Mouse (Mus musculus) cerebellum, postnatal 25 days (tissue): ENCODE results near the gene Syne4.

Experiments used
- DNase-seq, 2 experiments: peaks; one replicate each; pipeline ENCODE4 v3.0.0; 2021; ENCODE audit warnings: mixed read lengths in 2 of 2

Syne4 gene

GRCm38 (mm10) chr7:30314721-30315155 is at the start of gene Syne4:
TSS of gene Syne4 (plus strand) at chr7:30314807.
- DNase-seq, result peak; percentile 56 to 65

- no peak for DNase-seq
Observed at GRCm38 (mm10) chr7:30265041-30265440, 49.6 kb upstream of the Syne4 start.

DNA sequence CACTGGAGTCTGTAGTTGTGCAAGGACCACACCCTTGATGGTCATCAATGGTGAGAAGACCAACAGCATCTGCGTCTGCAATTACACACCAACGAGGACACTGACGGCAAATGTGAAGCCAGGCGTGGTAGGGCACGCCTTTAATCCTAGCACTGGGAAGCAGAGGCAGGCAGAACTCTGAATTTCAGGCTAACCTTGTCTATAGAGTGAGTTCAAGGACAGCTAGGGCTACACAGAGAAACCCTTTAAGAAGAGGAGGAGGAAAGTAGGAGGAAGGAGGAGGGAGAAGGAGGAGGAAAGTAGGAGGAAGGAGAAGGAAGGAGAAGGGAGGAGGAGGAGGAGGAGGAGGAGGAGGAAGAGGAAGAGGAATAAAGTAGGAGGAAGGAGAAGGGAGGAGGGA is 49.1 kb upstream of the Syne4 start:
- DNase-seq, result no peak

DNA sequence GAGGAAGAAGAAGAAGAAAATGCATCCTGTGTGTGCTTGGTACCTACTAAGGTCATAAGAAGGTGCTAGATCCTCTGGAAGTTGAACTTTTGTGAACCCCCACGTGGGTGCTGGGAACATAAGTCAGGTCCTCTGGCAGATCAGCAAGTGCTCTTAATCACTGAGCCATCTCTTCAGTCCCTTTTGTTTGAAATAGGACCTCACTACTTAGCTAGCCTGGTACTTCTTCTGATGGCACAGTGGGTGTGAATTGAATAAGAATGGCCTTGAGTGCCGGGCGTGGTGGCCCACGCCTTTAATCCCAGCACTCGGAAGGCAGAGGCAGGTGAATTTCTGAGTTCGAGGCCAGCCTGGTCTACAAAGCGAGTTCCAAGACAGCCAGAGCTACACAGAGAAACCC is 48.7 kb upstream of the Syne4 start:
- DNase-seq, result no peak

- no peak for DNase-seq
Observed at GRCm38 (mm10) chr7:30266780-30267179, 47.8 kb upstream of the Syne4 start.

GRCm38 (mm10) chr7:30269641-30270040 is 45.0 kb upstream of the Syne4 start:
- DNase-seq, result no peak

GRCm38 (mm10) chr7:30274383-30274782 is 40.2 kb upstream of the Syne4 start:
- no peak for DNase-seq

GRCm38 (mm10) chr7:30278911-30279310 is 35.7 kb upstream of the Syne4 start:
- DNase-seq, result no peak

DNA sequence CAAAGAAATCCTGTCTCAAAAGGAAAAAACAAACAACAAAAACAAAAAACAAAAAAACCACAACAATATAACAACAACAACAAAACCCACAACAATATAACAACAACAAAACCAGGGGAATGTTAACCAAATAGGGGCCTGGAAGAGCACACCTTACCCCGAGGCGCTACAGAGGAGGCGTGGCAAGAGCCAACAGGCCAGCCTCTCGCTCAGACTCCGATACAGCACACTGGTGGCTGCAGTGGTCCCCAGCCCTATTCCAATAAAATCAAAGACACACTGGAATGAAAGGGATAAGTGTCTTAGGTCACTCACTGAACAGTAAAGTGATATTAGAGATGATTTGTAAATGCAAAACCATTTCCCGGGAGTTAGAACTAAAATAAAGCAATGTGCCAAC is 35.1 kb upstream of the Syne4 start:
- no peak for DNase-seq

DNA sequence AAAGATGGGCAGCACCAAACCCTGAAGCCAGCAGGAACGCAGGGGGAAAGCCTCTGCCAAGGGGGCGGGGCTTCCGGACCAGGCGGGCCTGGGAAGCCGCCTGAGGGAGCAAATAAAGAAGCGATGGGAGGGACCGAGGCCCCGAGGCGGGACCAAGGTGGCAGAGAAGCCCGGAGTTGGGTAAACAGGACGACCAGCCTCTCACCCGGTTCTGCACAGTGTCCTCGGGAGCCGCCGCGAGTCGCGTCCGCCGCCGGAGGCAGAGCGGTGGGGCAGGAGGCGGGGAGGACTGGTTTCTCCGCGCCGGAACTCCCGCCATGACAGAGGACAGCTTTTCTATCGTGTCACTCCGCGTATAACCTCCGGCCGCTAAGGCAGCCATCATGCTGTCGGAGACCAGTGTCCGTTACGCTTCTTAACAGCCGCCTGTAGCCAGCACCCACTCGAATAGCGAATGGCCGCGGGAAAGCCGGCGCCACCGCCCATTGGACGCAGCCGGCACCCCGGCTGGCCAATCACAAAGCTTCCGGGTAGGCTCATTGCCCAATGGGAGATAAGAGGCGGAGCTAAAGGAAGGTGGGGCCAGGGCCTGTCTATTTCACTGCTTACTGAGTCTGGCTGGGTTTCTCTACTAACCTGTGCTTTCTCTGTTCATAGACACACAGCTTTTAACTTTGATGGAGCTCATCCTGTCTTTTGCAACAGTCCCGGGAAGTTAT is 34.5 kb upstream of the Syne4 start, which contains the start of the genes Thap8 and Wdr62:
TSS of gene Thap8 (plus strand) at position 144 of the 719 bp plus-strand sequence.
TSS of gene Wdr62 (minus strand) at position 469 of the 719 bp plus-strand sequence.
- DNase-seq, result peak; percentile 91 to 94

DNA sequence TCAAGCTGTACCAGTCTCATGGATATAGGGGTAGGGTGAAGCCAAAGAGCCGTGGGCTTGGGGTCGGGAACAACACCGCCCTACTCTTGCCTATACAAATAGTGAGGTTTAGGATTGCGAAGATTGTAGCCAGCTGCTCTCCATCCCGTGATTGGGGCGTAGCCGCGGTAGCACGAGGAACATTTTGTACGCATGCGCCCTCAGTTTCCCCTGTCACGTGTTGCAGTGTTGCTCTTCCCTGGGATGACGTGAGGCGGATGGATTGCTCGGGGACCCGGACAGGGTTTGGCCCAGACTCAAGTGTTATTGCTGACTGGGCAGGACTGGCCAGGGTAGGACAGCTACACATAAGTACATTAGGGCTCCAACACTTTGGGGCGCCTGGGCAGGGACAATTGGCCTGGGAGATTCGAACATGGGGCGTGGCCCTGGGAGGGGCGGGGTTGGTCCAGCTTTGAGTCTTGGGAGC is 33.9 kb upstream of the Syne4 start:
- peak; percentile 86 to 88 for DNase-seq

GRCm38 (mm10) chr7:30281522-30281921 is 33.1 kb upstream of the Syne4 start:
- DNase-seq, result no peak

DNA sequence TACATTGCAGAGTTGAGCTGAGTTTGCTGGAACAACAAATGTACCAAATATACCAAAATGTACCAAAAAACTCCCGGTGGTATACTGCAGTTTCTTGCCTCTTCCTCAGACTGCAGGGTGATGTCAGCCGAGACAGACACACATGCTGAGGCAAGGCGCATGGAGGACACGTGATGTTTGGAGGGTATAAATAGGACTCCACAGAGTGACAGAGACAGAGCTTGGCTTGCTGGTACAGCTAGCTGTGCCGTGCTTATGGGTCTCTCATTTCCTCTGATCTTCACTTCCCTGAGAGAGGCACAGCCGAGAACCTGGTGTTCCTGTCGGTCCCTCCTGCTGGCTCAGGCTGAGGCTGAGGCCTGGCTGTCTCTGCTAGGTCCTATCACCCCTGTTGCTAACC is 31.9 kb upstream of the Syne4 start:
- no peak for DNase-seq

GRCm38 (mm10) chr7:30286701-30287410 is 27.8 kb upstream of the Syne4 start:
- peak; percentile 85 to 93 for DNase-seq

DNA sequence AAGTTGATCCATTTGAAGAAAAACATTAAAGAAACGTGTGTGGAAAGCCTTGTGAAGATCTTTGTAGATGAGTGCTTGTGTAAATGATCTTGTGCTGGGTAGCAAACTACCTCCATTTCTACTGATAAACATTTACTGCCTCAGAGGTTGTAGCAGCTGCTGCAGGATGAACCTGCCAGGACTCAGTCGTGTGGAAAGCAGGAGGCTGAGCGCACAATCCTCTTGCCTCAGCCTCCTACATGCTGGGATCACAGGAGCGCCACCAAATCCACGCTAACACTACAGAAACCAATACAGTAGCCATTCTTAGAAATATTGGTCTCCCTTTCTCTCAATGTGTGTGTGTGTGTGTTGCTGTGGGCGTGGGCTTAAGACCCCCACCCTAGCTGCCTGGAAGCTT is 26.6 kb upstream of the Syne4 start:
- DNase-seq, result peak; percentile 61 to 64

DNA sequence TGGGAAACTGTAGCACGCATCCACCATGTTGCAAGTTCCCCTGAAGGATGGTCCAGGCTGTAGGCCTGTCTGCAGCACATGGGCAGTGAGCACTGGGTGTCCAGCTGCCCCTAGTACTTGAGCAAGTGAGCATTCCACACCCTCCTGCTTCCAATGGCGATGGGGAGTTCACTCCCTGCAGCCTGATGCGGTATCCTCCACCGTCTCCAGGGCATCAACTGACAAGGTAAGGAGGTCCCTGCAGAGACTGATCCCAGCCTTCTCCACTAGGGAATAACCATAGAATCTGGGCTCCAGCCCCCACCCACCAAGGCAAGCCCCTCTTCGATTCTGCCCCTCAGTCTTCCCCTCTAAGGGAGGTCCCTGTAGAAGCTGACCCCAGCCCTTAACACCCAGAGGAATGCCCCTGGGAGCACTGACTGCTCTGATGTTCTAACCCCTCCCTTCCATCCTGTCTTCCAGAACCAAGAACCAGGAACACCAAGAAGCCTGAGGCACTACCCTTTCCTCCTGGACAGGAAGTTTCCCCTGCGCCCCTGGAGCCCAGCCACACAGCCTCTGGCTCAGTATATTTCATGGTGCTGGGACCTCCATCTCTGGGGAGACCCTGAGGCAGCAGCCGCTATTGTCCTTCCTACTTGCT is 25.4 kb upstream of the Syne4 start:
- peak in 1 of 2 experiments; percentile 12 for DNase-seq

GRCm38 (mm10) chr7:30289714-30290399 is 24.8 kb upstream of the Syne4 start:
- peak in 1 of 2 experiments; percentile 37 for DNase-seq

DNA sequence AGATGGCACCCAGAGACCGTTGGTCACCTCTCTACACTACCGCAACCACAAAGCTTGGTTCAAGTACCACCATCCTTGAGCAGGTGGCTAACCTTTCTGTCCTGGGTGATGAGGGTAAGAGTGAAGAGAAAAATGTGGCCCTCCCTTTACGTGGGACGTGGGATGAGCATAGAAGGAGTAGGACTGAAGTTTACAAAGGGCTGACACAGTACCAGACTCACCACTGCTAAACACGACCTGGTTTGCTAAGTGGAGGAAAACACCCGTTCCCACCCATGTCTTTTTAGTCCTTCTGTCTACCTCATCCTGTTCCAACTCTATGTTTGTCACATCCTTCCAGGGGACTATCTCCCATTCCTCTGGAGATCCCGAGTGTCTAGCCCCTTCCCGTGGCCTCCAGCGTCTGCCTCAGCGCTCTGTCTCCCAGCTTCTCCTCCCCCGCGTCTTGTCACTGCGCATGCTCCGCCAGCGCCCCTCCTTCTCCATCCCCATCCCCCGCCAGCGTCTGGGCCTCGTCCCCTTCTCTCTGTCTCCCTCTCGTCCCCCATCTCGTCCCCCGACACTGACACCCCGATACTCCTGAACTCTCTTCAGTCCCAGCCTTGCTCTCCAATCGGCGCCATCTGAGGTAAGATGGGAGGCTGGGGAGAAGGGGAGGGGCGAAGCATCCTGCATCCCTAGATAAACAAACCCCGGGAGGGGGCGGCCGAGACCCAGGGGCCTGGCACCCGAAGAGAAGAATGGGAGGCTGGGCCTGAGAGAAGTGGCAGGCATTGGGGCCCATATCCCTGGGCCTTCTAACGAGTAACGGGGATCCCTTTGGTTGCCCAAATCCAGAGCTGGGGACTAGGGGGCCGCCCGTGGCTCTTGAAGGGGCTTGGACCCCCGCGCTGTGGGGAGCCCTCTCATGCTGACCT is 23.1 kb upstream of the Syne4 start, which contains the start of gene Clip3:
TSS of gene Clip3 (plus strand) at position 514 of the 917 bp plus-strand sequence.
- peak; percentile 94 to 95 for DNase-seq

GRCm38 (mm10) chr7:30293795-30294194 is 20.8 kb upstream of the Syne4 start:
- DNase-seq, result peak; percentile 63 to 65

DNA sequence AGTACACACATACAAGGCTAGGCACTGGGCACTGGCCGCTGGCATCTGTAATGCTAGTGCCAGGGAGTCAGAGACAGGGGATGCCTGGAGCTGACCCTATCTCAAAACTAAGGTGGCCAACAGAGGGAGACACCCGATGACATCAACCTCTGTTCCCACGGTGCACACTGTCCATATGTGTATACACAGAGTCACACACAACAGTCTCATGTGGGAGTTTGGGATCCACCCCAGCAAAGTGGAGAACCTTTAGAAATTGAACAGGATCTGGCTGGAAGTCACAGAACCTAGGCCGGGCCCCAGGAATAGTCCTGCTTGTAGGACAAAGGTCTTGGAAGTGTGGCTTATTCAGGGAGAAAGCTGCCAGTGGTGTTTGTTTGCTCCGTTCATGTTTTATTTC is 20.3 kb upstream of the Syne4 start:
- no peak for DNase-seq

DNA sequence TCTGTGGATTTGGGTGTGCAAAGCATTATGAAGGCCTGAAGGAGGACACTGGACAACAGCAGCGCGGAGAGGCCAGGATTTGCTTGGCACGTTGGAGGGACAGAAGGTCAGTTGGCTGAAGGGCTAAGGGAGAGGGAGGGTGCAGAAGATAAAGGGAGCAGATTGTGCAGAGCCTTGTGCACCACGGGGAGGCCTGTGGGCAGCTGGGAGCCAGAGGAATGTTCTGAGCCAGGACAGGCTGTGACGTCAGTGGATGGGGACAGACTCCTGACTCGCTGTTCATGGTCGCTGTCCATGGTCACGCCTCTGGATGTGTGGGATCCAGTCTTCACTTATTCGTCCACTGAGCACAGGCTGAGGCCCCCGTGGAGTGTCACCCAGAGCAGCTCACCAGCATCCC is 19.5 kb upstream of the Syne4 start:
- DNase-seq, result peak; percentile 94 to 95

DNA sequence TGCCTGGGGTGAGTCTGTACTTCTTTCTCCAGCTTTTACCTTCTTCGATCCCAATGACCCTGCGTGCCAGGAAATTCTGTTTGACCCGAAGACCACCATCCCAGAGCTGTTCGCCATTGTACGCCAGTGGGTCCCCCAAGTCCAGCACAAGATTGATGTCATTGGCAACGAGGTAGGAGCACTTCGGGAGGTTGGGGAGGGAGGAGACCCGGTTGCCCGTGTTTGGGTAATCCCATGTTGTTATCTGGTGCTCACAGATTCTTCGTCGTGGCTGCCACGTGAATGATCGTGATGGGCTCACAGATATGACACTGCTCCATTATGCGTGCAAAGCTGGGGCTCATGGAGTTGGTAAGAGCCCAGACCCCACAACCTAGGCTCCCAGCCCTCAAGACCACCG is 17.8 kb upstream of the Syne4 start:
- DNase-seq, result peak; percentile 20 to 22
